Mouse (Mus musculus) brain, embryonic 14.5 days (tissue): ENCODE results near the gene Gpn2.

ENCODE experiments used
- CTCF ChIP-seq: fragments of 200-500 bp; IDR thresholded peaks from 2 replicates; pipeline ENCODE4 v1.5.1; 2012; ENCODE audit warnings: inconsistent platforms, mild to moderate bottlenecking, moderate library complexity, borderline replicate concordance; ENCODE audit not compliant: insufficient read depth, insufficient read length; ENCODE audit errors: extremely low read depth
- POLR2A ChIP-seq: fragments of 200-500 bp; IDR thresholded peaks from 2 replicates; pipeline ENCODE4 v1.6.1; 2012; ENCODE audit warnings: mild to moderate bottlenecking, inconsistent platforms, borderline replicate concordance; ENCODE audit not compliant: poor library complexity, insufficient read depth, insufficient read length, severe bottlenecking; ENCODE audit errors: extremely low read depth

- no peak for TF ChIP-seq CTCF
- no peak for TF ChIP-seq POLR2A
These were observed 47.7 kb downstream of the Gpn2 start for GRCm38 (mm10) chr4:133631769-133632411.
